Mouse (Mus musculus) bone marrow, adult 2 months (tissue): ENCODE results near the gene Cdcp1.

ENCODE experiments used
- CTCF ChIP-seq: fragments of 200-500 bp; IDR thresholded peaks from 2 replicates; pipeline ENCODE4 v1.5.1; 2011; ENCODE audit warnings: low read length, control low read depth; ENCODE audit not compliant: control insufficient read depth, insufficient read depth
- POLR2A ChIP-seq: fragments of 200-500 bp; IDR thresholded peaks from 2 replicates; pipeline ENCODE4 v1.6.1; 2011; ENCODE audit warnings: low read depth, mild to moderate bottlenecking, control low read depth, low read length, borderline replicate concordance; ENCODE audit not compliant: control insufficient read depth

DNA sequence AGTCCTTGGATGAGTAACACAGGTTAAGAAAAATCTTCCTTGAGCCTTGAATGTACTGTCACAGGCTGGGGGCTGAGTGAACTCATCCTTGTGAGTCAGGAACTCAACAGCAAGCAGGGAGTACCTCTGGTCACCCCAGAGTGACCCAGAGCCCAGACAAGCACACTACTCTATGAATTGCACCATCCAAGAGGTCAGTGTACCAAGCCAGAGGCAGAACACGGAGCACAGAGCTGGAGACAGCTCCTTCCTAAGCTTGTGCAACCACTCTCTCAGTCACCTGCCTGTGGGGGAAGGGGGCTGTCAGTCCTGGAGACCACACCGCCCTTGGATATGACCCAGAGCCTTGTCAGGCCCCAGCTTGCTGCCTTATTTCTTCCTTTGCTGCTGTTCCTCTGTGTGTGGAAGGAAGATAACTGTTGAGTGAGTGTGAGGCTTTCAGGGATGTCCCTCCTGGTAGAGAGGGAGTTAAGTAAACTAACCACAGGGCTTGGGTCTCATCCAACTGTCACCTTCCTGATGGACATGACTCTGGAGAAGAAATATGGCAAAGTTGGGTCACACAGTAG, 9.1 kb upstream of the Cdcp1 start:
- TF ChIP-seq CTCF (no peak), POLR2A (no peak)
